ENCODE assay signal across 27 mouse cellular contexts in the genomic region with DNA sequence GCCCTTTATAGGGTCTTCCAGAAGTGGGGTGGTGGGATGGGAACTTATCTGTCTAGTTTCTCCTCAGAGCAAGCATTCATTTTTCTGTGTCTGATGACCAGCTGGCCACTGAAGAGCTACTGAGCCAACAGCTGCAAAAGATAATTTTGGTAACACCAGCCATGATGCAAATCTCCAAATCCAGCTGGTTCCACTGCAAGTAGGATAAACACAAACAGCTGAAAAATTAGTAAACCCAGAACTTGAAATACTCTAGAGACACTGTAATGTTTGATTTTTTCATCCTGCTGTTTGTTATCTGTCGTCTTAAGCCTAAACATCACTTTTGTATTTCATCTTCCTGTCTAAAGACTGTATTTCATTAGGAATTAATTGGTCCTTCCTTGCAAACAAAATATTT. TPM values are rescaled to one million over a fixed set of nuclear protein-coding genes. Genes with fewer than 3 reads are reported as not detected.
DNase-seq lines count a peak whose midpoint lies in the region; ATAC-seq and TF ChIP-seq lines count a peak whose summit lies in the region.
"Had no signal": no experiment of that assay in that cellular context is flagged by ENCODE, and none has a peak within 500 bp of the region (broad histone marks: within the 10 kb centered on the region; RNA-seq: fewer than 3 reads in every experiment).

No protein-coding gene starts in this region.

- no peak overlapping the region for H3K9ac ChIP-seq in intestine, embryonic 14.5 days (ENCODE audit: low read length)
- no peak overlapping the region for H3K9ac ChIP-seq in intestine, postnatal 0 days (ENCODE audit: low read depth, low read length)
- no peak overlapping the region for H3K9ac ChIP-seq in lung, embryonic 16.5 days (ENCODE audit: low read length)
- no peak overlapping the region for H3K9ac ChIP-seq in forebrain, postnatal 0 days
- H3K9ac ChIP-seq: heart, embryonic 12.5 days; limb, embryonic 12.5 days; liver, embryonic 12.5 days; midbrain, embryonic 15.5 days; neural tube, embryonic 13.5 days had no signal

- no peak for TF ChIP-seq CTCF in intestine, postnatal 0 days (IDR thresholded peaks at IDR 0.05; ENCODE audit: low read depth)
- no peak for TF ChIP-seq CTCF in lung, adult 2 months (IDR thresholded peaks at IDR 0.05; ENCODE audit: insufficient read depth, low read length)
- no peak for TF ChIP-seq CTCF in forebrain, postnatal 0 days (IDR thresholded peaks at IDR 0.05; ENCODE audit: low read depth)

- H3K79me2 ChIP-seq in myocyte (ENCODE audit: control insufficient read depth, insufficient read depth): no peaks in the 10 kb centered on the region

- H3K27ac ChIP-seq in intestine, embryonic 14.5 days (ENCODE audit: low read depth): no peak overlapping the region
- H3K27ac ChIP-seq in intestine, postnatal 0 days (ENCODE audit: low read depth, low read length): no peak overlapping the region
- H3K27ac ChIP-seq in lung, embryonic 16.5 days (ENCODE audit: low read length): no peak overlapping the region
- no peak overlapping the region for H3K27ac ChIP-seq in forebrain, postnatal 0 days (ENCODE audit: low read depth, low read length)
- H3K27ac ChIP-seq: forebrain, embryonic 10.5 days; hindbrain, postnatal 0 days; limb, embryonic 12.5 days; liver, embryonic 12.5 days; macrophage; midbrain, embryonic 15.5 days; neural tube, embryonic 13.5 days had no signal

- WGBS in intestine, embryonic 14.5 days: 40% methylated on average over 1 of the region's 1 CpGs
- 62% methylated on average over 1 of the region's 1 CpGs for WGBS in intestine, postnatal 0 days
- 44% methylated on average over 1 of the region's 1 CpGs for WGBS in lung, embryonic 16.5 days
- 30% methylated on average over 1 of the region's 1 CpGs for WGBS in lung, adult 2 months
- 75% methylated on average over 1 of the region's 1 CpGs for WGBS in forebrain, postnatal 0 days

- 0 out of 2 replicates have a peak, but pooled peaks have one; percentile 36 for ATAC-seq in intestine, embryonic 14.5 days (replicated peaks; ENCODE audit: low FRiP score, low TSS enrichment, low read depth)
- no peak for ATAC-seq in intestine, postnatal 0 days
- ATAC-seq in lung, embryonic 16.5 days (ENCODE audit: low read depth): peak; percentile 53
- no peak for ATAC-seq in forebrain, postnatal 0 days
- ATAC-seq: forebrain, embryonic 16.5 days; hindbrain, postnatal 0 days; liver, embryonic 12.5 days; midbrain, embryonic 15.5 days had no signal

- no peaks in the 10 kb centered on the region for H3K36me3 ChIP-seq in intestine, embryonic 14.5 days (ENCODE audit: control insufficient read depth, insufficient read depth, low read length)
- no peaks in the 10 kb centered on the region for H3K36me3 ChIP-seq in intestine, postnatal 0 days (ENCODE audit: control insufficient read depth, insufficient read depth)
- H3K36me3 ChIP-seq in lung, embryonic 16.5 days (ENCODE audit: control insufficient read depth, insufficient read depth, low read length): no peaks in the 10 kb centered on the region
- no peaks in the 10 kb centered on the region for H3K36me3 ChIP-seq in myocyte (ENCODE audit: control insufficient read depth, insufficient read depth)
- no peaks in the 10 kb centered on the region for H3K36me3 ChIP-seq in forebrain, postnatal 0 days (ENCODE audit: insufficient read depth)
- H3K36me3 ChIP-seq: forebrain, embryonic 10.5 days; heart, embryonic 12.5 days; limb, embryonic 12.5 days; liver, embryonic 12.5 days; midbrain, embryonic 15.5 days; neural tube, embryonic 13.5 days had no signal

- no peaks in the 10 kb centered on the region for H3K27me3 ChIP-seq in intestine, embryonic 14.5 days (replicated peaks; ENCODE audit: control insufficient read depth, insufficient read depth, low read length)
- no peaks in the 10 kb centered on the region for H3K27me3 ChIP-seq in intestine, postnatal 0 days (replicated peaks; ENCODE audit: control insufficient read depth, insufficient read depth, low read length)
- H3K27me3 ChIP-seq in lung, embryonic 16.5 days (ENCODE audit: control insufficient read depth, insufficient read depth, low read depth, low read length): no peaks in the 10 kb centered on the region
- H3K27me3 ChIP-seq in myocyte (ENCODE audit: control insufficient read depth, insufficient read depth, insufficient read length): no peaks in the 10 kb centered on the region
- no peaks in the 10 kb centered on the region for H3K27me3 ChIP-seq in forebrain, postnatal 0 days (ENCODE audit: insufficient read depth, low read length)
- H3K27me3 ChIP-seq: heart, embryonic 12.5 days; limb, embryonic 12.5 days; liver, embryonic 12.5 days; midbrain, embryonic 15.5 days; neural tube, embryonic 13.5 days had no signal

- H3K9me3 ChIP-seq in intestine, embryonic 14.5 days (ENCODE audit: control insufficient read depth, low read length): no peaks in the 10 kb centered on the region
- no peaks in the 10 kb centered on the region for H3K9me3 ChIP-seq in intestine, postnatal 0 days (ENCODE audit: control insufficient read depth)
- H3K9me3 ChIP-seq in lung, embryonic 16.5 days (ENCODE audit: control insufficient read depth, low read length): no peaks in the 10 kb centered on the region
- no peaks in the 10 kb centered on the region for H3K9me3 ChIP-seq in forebrain, postnatal 0 days (ENCODE audit: low read length)
- H3K9me3 ChIP-seq: forebrain, embryonic 10.5 days; heart, embryonic 12.5 days; limb, embryonic 12.5 days; liver, embryonic 12.5 days; midbrain, embryonic 15.5 days; neural tube, embryonic 13.5 days had no signal

- H3ac ChIP-seq in myocyte (ENCODE audit: control insufficient read depth, insufficient read length): no peak overlapping the region

- peaks cover 6% of the 10 kb centered on the region; the same call in 1 of the 2 replicates for H3K4me1 ChIP-seq in intestine, embryonic 14.5 days (replicated peaks; ENCODE audit: control insufficient read depth, insufficient read depth, low read length)
- H3K4me1 ChIP-seq in intestine, postnatal 0 days (replicated peaks; ENCODE audit: control insufficient read depth, insufficient read depth, low read length): no peaks in the 10 kb centered on the region
- H3K4me1 ChIP-seq in lung, embryonic 16.5 days (replicated peaks; ENCODE audit: control insufficient read depth, insufficient read depth, low read length): peaks cover 25% of the 10 kb centered on the region
- no peaks in the 10 kb centered on the region; the same call in 1 of the 2 replicates for H3K4me1 ChIP-seq in lung, adult 2 months (ENCODE audit: control insufficient read depth, insufficient read depth, low read length)
- H3K4me1 ChIP-seq in forebrain, postnatal 0 days (ENCODE audit: insufficient read depth): no peaks in the 10 kb centered on the region
- H3K4me1 ChIP-seq: forebrain, embryonic 10.5 days; heart, embryonic 12.5 days; limb, embryonic 12.5 days; liver, embryonic 12.5 days; midbrain, embryonic 15.5 days; neural tube, embryonic 13.5 days had no signal

- no peak for DNase-seq in intestine, embryonic 14.5 days (ENCODE audit: low spot score)
- DNase-seq in lung, adult 2 months: no peak
- DNase-seq in brain, adult 2 months (ENCODE audit: low read depth, low spot score): peak; percentile 33
- DNase-seq in forebrain, postnatal 0 days: no peak
- DNase-seq: adrenal gland, postnatal 14 days; cerebellum, adult 9-10 months; heart, postnatal 10 days; kidney, adult 9 months; kidney, postnatal 36 days; layer of hippocampus, postnatal 36 days; retina, postnatal 1 day; thymus, adult 18-20 months; thymus, postnatal 4 days had no signal

- no peak for TF ChIP-seq POLR2A in lung, adult 2 months (IDR thresholded peaks at IDR 0.05; ENCODE audit: borderline replicate concordance, extremely low read depth, low read depth, low read length)
- TF ChIP-seq POLR2A in myocyte (IDR thresholded peaks at IDR 0.05; ENCODE audit: insufficient read length, low read depth): no peak

- H3K4me2 ChIP-seq in intestine, embryonic 14.5 days (ENCODE audit: low read length): no peak overlapping the region
- no peak overlapping the region for H3K4me2 ChIP-seq in intestine, postnatal 0 days (replicated peaks; ENCODE audit: low read depth)
- no peak overlapping the region for H3K4me2 ChIP-seq in lung, embryonic 16.5 days (ENCODE audit: low read depth, low read length)
- peak overlapping the region; percentile 53 for H3K4me2 ChIP-seq in myocyte (ENCODE audit: low read depth)
- H3K4me2 ChIP-seq in forebrain, postnatal 0 days (ENCODE audit: low read depth): no peak overlapping the region
- H3K4me2 ChIP-seq: heart, embryonic 12.5 days; limb, embryonic 12.5 days; liver, embryonic 12.5 days; midbrain, embryonic 15.5 days; neural tube, embryonic 13.5 days had no signal

- H3K4me3 ChIP-seq in intestine, embryonic 14.5 days (ENCODE audit: low read depth, low read length): no peak overlapping the region
- no peak overlapping the region for H3K4me3 ChIP-seq in intestine, postnatal 0 days (ENCODE audit: low read depth, low read length)
- no peak overlapping the region for H3K4me3 ChIP-seq in lung, embryonic 16.5 days (ENCODE audit: low read length)
- H3K4me3 ChIP-seq in lung, adult 2 months (replicated peaks; ENCODE audit: extremely low read depth, low read depth, low read length): no peak overlapping the region
- no peak overlapping the region for H3K4me3 ChIP-seq in myocyte
- H3K4me3 ChIP-seq in forebrain, postnatal 0 days (ENCODE audit: low read depth, low read length): no peak overlapping the region
- H3K4me3 ChIP-seq: forebrain, embryonic 10.5 days; heart, embryonic 12.5 days; limb, embryonic 12.5 days; liver, embryonic 12.5 days; midbrain, embryonic 15.5 days; neural tube, embryonic 13.5 days had no signal

RNA-seq across cellular contexts. Expression of gene Thbd, which starts 13.7 kb away (rescaled TPM):
- 53.0 and 54.1 TPM in 2 replicates for polyA plus RNA-seq in intestine, embryonic 14.5 days (2014; fragmentation: Nextera tagmentation; extraction: Ambion mirVana)
- polyA plus RNA-seq in intestine, postnatal 0 days (2015; fragmentation: Nextera tagmentation; extraction: Ambion mirVana): 18.1 and 18.3 TPM in 2 replicates
- 100.0 and 109 TPM in 2 replicates for polyA plus RNA-seq in lung, embryonic 16.5 days (2015; fragmentation: Nextera tagmentation; extraction: Ambion mirVana)
- 550 and 598 TPM in 2 replicates for polyA plus RNA-seq in lung, adult 2 months (2012; rRNA removed)
- polyA plus RNA-seq in myocyte (2012; fragmentation: generic; extraction: Trizol): 4.1 TPM
- total RNA-seq in forebrain, postnatal 0 days (2014; rRNA removed): 16.2 and 24.2 TPM in 2 replicates
- polyA plus RNA-seq in forebrain, postnatal 0 days (2015; fragmentation: Nextera tagmentation; extraction: Ambion mirVana): 9.6 and 11.1 TPM in 2 replicates

RNA-seq across cellular contexts. Expression of gene Cd93, which starts 21.7 kb away (rescaled TPM):
- polyA plus RNA-seq in intestine, embryonic 14.5 days (2014; fragmentation: Nextera tagmentation; extraction: Ambion mirVana): 10.4 and 10.6 TPM in 2 replicates
- 4.8 and 5.0 TPM in 2 replicates for polyA plus RNA-seq in intestine, postnatal 0 days (2015; fragmentation: Nextera tagmentation; extraction: Ambion mirVana)
- polyA plus RNA-seq in lung, embryonic 16.5 days (2015; fragmentation: Nextera tagmentation; extraction: Ambion mirVana): 38.3 and 40.2 TPM in 2 replicates
- polyA plus RNA-seq in lung, adult 2 months (2012; rRNA removed): 81.8 and 82.1 TPM in 2 replicates
- 0.12 TPM for polyA plus RNA-seq in myocyte (2012; fragmentation: generic; extraction: Trizol)
- 15.2 and 22.4 TPM in 2 replicates for total RNA-seq in forebrain, postnatal 0 days (2014; rRNA removed)
- polyA plus RNA-seq in forebrain, postnatal 0 days (2015; fragmentation: Nextera tagmentation; extraction: Ambion mirVana): 4.0 and 4.5 TPM in 2 replicates

RNA-seq across cellular contexts. Expression of gene Sstr4, which starts 26.6 kb away (rescaled TPM):
- 3.2 and 3.5 TPM in 2 replicates for polyA plus RNA-seq in intestine, embryonic 14.5 days (2014; fragmentation: Nextera tagmentation; extraction: Ambion mirVana)
- polyA plus RNA-seq in intestine, postnatal 0 days (2015; fragmentation: Nextera tagmentation; extraction: Ambion mirVana): 0.78 and 1.1 TPM in 2 replicates
- polyA plus RNA-seq in lung, embryonic 16.5 days (2015; fragmentation: Nextera tagmentation; extraction: Ambion mirVana): 3.1 and 3.8 TPM in 2 replicates
- polyA plus RNA-seq in lung, adult 2 months (2012; rRNA removed): 8.3 and 10.8 TPM in 2 replicates
- not detected for polyA plus RNA-seq in myocyte (2012; fragmentation: generic; extraction: Trizol)
- total RNA-seq in forebrain, postnatal 0 days (2014; rRNA removed): 10.7 and 12.1 TPM in 2 replicates
- 1.9 and 2.8 TPM in 2 replicates for polyA plus RNA-seq in forebrain, postnatal 0 days (2015; fragmentation: Nextera tagmentation; extraction: Ambion mirVana)
- total RNA-seq: common myeloid progenitor, adult 5-6 weeks; gastrocnemius, adult 18-20 months had no signal
- polyA plus RNA-seq: macrophage had no signal

Comparison
In these comparisons a context has a peak if more than half of its experiments do, and no peak if none do; other contexts are left out.
1. ATAC-seq: peak in intestine, embryonic 14.5 days (single experiment) and lung, embryonic 16.5 days (single experiment); none in intestine, postnatal 0 days (single experiment) and forebrain, postnatal 0 days (single experiment).